Mouse (Mus musculus): ENCODE measurements around the gene Rxfp1. TPM values are rescaled to one million over a fixed set of nuclear protein-coding genes. Genes with fewer than 3 reads are reported as not detected.

The Rxfp1 gene
- polyA plus RNA-seq (2012; rRNA removed): 2.4 and 2.6 TPM in 2 replicates

GRCm38 (mm10) chr3:79737780-79738179 lies at the start of gene Rxfp1:
Gene Rxfp1 (minus strand): TSS chr3:79737880.

GRCm38 (mm10) chr3:79629416-79629730 lies 108.3 kb downstream of the Rxfp1 start, which contains the start of gene Etfdh:
Gene Etfdh (minus strand): TSS chr3:79629500.

GRCm38 (mm10) chr3:79628561-79629415 lies 108.9 kb downstream of the Rxfp1 start, which contains the start of gene 4930579G24Rik:
Gene 4930579G24Rik (plus strand): TSS chr3:79629079.

Other genes starting within 250 kb of the Rxfp1 start
- 17.0 and 18.5 TPM in 2 replicates for gene Fnip2, start 170.1 kb downstream of the Rxfp1 start, polyA plus RNA-seq (2012; rRNA removed)
- 90.9 and 98.5 TPM in 2 replicates for gene Ppid, start 146.5 kb downstream of the Rxfp1 start, polyA plus RNA-seq (2012; rRNA removed)
- gene 4930579G24Rik, start 108.8 kb downstream of the Rxfp1 start, polyA plus RNA-seq (2012; rRNA removed): 3.3 and 4.2 TPM in 2 replicates
- 27.0 and 31.8 TPM in 2 replicates for gene Etfdh, start 108.4 kb downstream of the Rxfp1 start, polyA plus RNA-seq (2012; rRNA removed)
- 0.31 and 0.44 TPM in 2 replicates for gene Tmem144, start 114.9 kb upstream of the Rxfp1 start, polyA plus RNA-seq (2012; rRNA removed)
- gene Fam198b, start 146.7 kb upstream of the Rxfp1 start, polyA plus RNA-seq (2012; rRNA removed): 0.88 and 2.1 TPM in 2 replicates

All from central nervous system, embryonic 18 days (tissue).